Mouse (Mus musculus) cortical plate, adult 2 months (tissue): ENCODE results near the gene Arhgef10l.

ENCODE experiments used
- CTCF ChIP-seq: fragments of 200-500 bp; IDR thresholded peaks from 2 replicates; pipeline ENCODE4 v1.5.1; 2011; ENCODE audit warnings: mild to moderate bottlenecking, control low read depth, low read length; ENCODE audit not compliant: insufficient read depth; ENCODE audit errors: extremely low read depth
- POLR2A ChIP-seq: fragments of 200-500 bp; IDR thresholded peaks from 2 replicates; pipeline ENCODE4 v1.6.1; 2011; ENCODE audit warnings: mild to moderate bottlenecking, low read length, control low read depth; ENCODE audit not compliant: insufficient read depth; ENCODE audit errors: extremely low read depth

GRCm38 (mm10) chr4:140693513-140693912, 27.7 kb upstream of the Arhgef10l start:
- TF ChIP-seq CTCF (no peak), POLR2A (no peak)
